Mouse (Mus musculus) forebrain, postnatal 0 days (tissue): ENCODE data around the gene Arl15. TPM values are rescaled to one million over a fixed set of nuclear protein-coding genes. Genes with fewer than 3 reads are reported as not detected.

Source experiments
- ATAC-seq: fragments of 200-750 bp; cut with Nextera tagmentation; 2 replicates; pipeline ENCODE4 v1.8.0; 2017; ENCODE audit warnings: mild to moderate bottlenecking, moderate library complexity
- DNase-seq: peaks from one replicate; pipeline ENCODE4 v3.0.0-alpha.2; 2015
- H3K27ac ChIP-seq: fragments of 300-500 bp; sonication (generic); 2 replicates; pipeline ENCODE4 v1.5.1; 2014; ENCODE audit warnings: low read depth, mild to moderate bottlenecking, antibody characterized with exemption, low read length, moderate library complexity, mixed read lengths
- H3K27me3 ChIP-seq: fragments of 300-500 bp; sonication (generic); 2 replicates; pipeline ENCODE4 v1.6.1; 2014; ENCODE audit warnings: mild to moderate bottlenecking, low read length, mixed read lengths; ENCODE audit not compliant: insufficient read depth
- H3K36me3 ChIP-seq: fragments of 300-500 bp; sonication (generic); 2 replicates; pipeline ENCODE4 v1.6.1; 2014; ENCODE audit warnings: mild to moderate bottlenecking, moderate library complexity; ENCODE audit not compliant: insufficient read depth
- H3K4me1 ChIP-seq: fragments of 300-500 bp; sonication (generic); 2 replicates; pipeline ENCODE4 v1.6.1; 2014; ENCODE audit warnings: antibody characterized with exemption; ENCODE audit not compliant: insufficient read depth
- H3K4me2 ChIP-seq: fragments of 300-500 bp; sonication (generic); 2 replicates; pipeline ENCODE4 v1.6.1; 2014; ENCODE audit warnings: low read depth, mild to moderate bottlenecking, moderate library complexity
- H3K4me3 ChIP-seq: fragments of 300-500 bp; sonication (generic); 2 replicates; pipeline ENCODE4 v1.5.1; 2014; ENCODE audit warnings: low read depth, low read length, mixed read lengths
- H3K9ac ChIP-seq: fragments of 300-500 bp; sonication (generic); 2 replicates; pipeline ENCODE4 v1.6.1; 2014; ENCODE audit warnings: mild to moderate bottlenecking
- H3K9me3 ChIP-seq: fragments of 300-500 bp; sonication (generic); 2 replicates; pipeline ENCODE4 v1.6.1; 2016; ENCODE audit warnings: low read length
- CTCF ChIP-seq: sonication (generic); IDR thresholded peaks from 2 replicates; pipeline ENCODE4 v1.5.1; 2016; ENCODE audit warnings: antibody characterized with exemption, control low read depth, low read depth
- WGBS: fragments of 180-500 bp; shearing (Covaris S2); extraction: QIAGEN DNeasy Blood & Tissue Kit; methylation state at CpG from one replicate; pipeline ENCODE4 v1.1.7; 2014; 5-methylcytosine and 5-hydroxymethylcytosine counted together
- polyA plus RNA-seq: library from polyadenylated mRNA; unstranded; fragments of >200 nt; fragmentation: Nextera tagmentation; extraction: Ambion mirVana; gene quantifications from 2 replicates; pipeline ENCODE4 v1.2.1, GENCODE M21; 2015
- total RNA-seq: library from RNA; depleted of rRNA; stranded (reverse); fragments of >200 nt; gene quantifications from 2 replicates; pipeline ENCODE4 v1.2.3, GENCODE M21; 2014

Arl15 gene
- total and polyA plus RNA-seq, 2 experiments from 2014 or later = 18.5 to 44.0 TPM

- Histone ChIP-seq H3K4me2 (no peak overlapping the region), H3K9ac (no peak overlapping the region), H3K27ac (no peak overlapping the region), H3K27me3 (no peaks in the 10 kb centered on the region), H3K36me3 (no peaks in the 10 kb centered on the region), H3K4me3 (no peak overlapping the region), H3K4me1 (no peaks in the 10 kb centered on the region), H3K9me3 (no peaks in the 10 kb centered on the region)
- ATAC-seq (no peak), DNase-seq (no peak)
- WGBS = 95% methylated on average over 4 of the region's 4 CpGs
- no peak for TF ChIP-seq CTCF
Measured at GRCm38 (mm10) chr13:114115106-114115505, 320.8 kb downstream of the Arl15 start.

GRCm38 (mm10) chr13:114118104-114118830 is 324.0 kb downstream of the Arl15 start:
- Histone ChIP-seq H3K27ac (no peak overlapping the region), H3K27me3 (no peaks in the 10 kb centered on the region), H3K9ac (no peak overlapping the region), H3K4me2 (no peak overlapping the region), H3K36me3 (no peaks in the 10 kb centered on the region), H3K4me1 (no peaks in the 10 kb centered on the region), H3K4me3 (no peak overlapping the region), H3K9me3 (no peaks in the 10 kb centered on the region)
- TF ChIP-seq CTCF = no peak
- no peak for DNase-seq
- 85% methylated on average over 19 of the region's 19 CpGs for WGBS
- ATAC-seq = no peak

- TF ChIP-seq CTCF = no peak
- Histone ChIP-seq H3K9ac (no peak overlapping the region), H3K27me3 (no peaks in the 10 kb centered on the region), H3K27ac (no peak overlapping the region), H3K9me3 (no peaks in the 10 kb centered on the region), H3K36me3 (no peaks in the 10 kb centered on the region), H3K4me3 (no peak overlapping the region), H3K4me2 (no peak overlapping the region), H3K4me1 (no peaks in the 10 kb centered on the region)
- ATAC-seq (no peak), DNase-seq (no peak)
- WGBS = 91% methylated on average over 4 of the region's 4 CpGs
Measured at GRCm38 (mm10) chr13:114119816-114120215, 325.5 kb downstream of the Arl15 start.

GRCm38 (mm10) chr13:114121591-114121990 is 327.3 kb downstream of the Arl15 start:
- 93% methylated on average over 9 of the region's 9 CpGs for WGBS
- H3K36me3 ChIP-seq = no peaks in the 10 kb centered on the region
- H3K4me2 ChIP-seq = no peak overlapping the region
- H3K4me1 ChIP-seq = no peaks in the 10 kb centered on the region
- DNase-seq = no peak
- H3K27me3 ChIP-seq = no peaks in the 10 kb centered on the region
- no peak overlapping the region for H3K9ac ChIP-seq
- H3K4me3 ChIP-seq = no peak overlapping the region
- no peak overlapping the region for H3K27ac ChIP-seq
- H3K9me3 ChIP-seq = no peaks in the 10 kb centered on the region
- TF ChIP-seq CTCF = no peak
- ATAC-seq = no peak

GRCm38 (mm10) chr13:114123391-114123790 is 329.1 kb downstream of the Arl15 start:
- no peaks in the 10 kb centered on the region for H3K27me3 ChIP-seq
- H3K4me3 ChIP-seq = no peak overlapping the region
- H3K27ac ChIP-seq = no peak overlapping the region
- H3K9ac ChIP-seq = no peak overlapping the region
- WGBS = 82% methylated on average over 3 of the region's 3 CpGs
- H3K4me1 ChIP-seq = no peaks in the 10 kb centered on the region
- ATAC-seq = no peak
- no peak for TF ChIP-seq CTCF
- no peak overlapping the region for H3K4me2 ChIP-seq
- H3K36me3 ChIP-seq = no peaks in the 10 kb centered on the region
- no peaks in the 10 kb centered on the region for H3K9me3 ChIP-seq
- DNase-seq = no peak

GRCm38 (mm10) chr13:114124385-114124784 is 330.1 kb downstream of the Arl15 start:
- H3K4me2 ChIP-seq = no peak overlapping the region
- DNase-seq (no peak), ATAC-seq (no peak)
- no peaks in the 10 kb centered on the region for H3K36me3 ChIP-seq
- WGBS = 91% methylated on average over 10 of the region's 10 CpGs
- no peaks in the 10 kb centered on the region for H3K27me3 ChIP-seq
- no peak overlapping the region for H3K9ac ChIP-seq
- no peak for TF ChIP-seq CTCF
- H3K9me3 ChIP-seq = no peaks in the 10 kb centered on the region
- H3K4me1 ChIP-seq = no peaks in the 10 kb centered on the region
- no peak overlapping the region for H3K4me3 ChIP-seq
- H3K27ac ChIP-seq = no peak overlapping the region

GRCm38 (mm10) chr13:114124991-114125390 is 330.7 kb downstream of the Arl15 start:
- Histone ChIP-seq H3K4me1 (no peaks in the 10 kb centered on the region), H3K9me3 (no peaks in the 10 kb centered on the region), H3K9ac (no peak overlapping the region), H3K27ac (no peak overlapping the region), H3K27me3 (no peaks in the 10 kb centered on the region), H3K4me2 (no peak overlapping the region), H3K4me3 (no peak overlapping the region), H3K36me3 (no peaks in the 10 kb centered on the region)
- DNase-seq = no peak
- ATAC-seq = no peak
- TF ChIP-seq CTCF = no peak
- 84% methylated on average over 12 of the region's 12 CpGs for WGBS
